Mouse (Mus musculus) layer of hippocampus, adult 11-12 months (tissue): ENCODE results near the gene Galp.
"Not testable (repeated sequence)": the region's sequence is repeated elsewhere in the genome, so short reads cannot be mapped to it uniquely, and the experiment has no call there.

ENCODE experiments used
- DNase-seq: peaks from one replicate; pipeline ENCODE4 v3.0.0; 2022; ENCODE audit warnings: low spot score

Gene Galp

GRCm38 (mm10) chr7:6258232-6259220, 61.6 kb downstream of the Galp start:
- no peak for DNase-seq

GRCm38 (mm10) chr7:6260004-6260403, 63.1 kb downstream of the Galp start:
- DNase-seq, result not testable (repeated sequence)

GRCm38 (mm10) chr7:6262120-6262519, 65.2 kb downstream of the Galp start:
- no peak for DNase-seq

- no peak for DNase-seq
Observed at GRCm38 (mm10) chr7:6262984-6263383, 66.1 kb downstream of the Galp start.

GRCm38 (mm10) chr7:6265695-6266094, 68.8 kb downstream of the Galp start:
- DNase-seq, result no peak
